Mouse (Mus musculus) liver, embryonic 15.5 days (tissue): ENCODE results near the gene Gm4767. TPM values are rescaled to one million over a fixed set of nuclear protein-coding genes. Genes with fewer than 3 reads are reported as not detected.
"Not testable (repeated sequence)": the region's sequence is repeated elsewhere in the genome, so short reads cannot be mapped to it uniquely, and the experiment has no call there.

ENCODE experiments used
- ATAC-seq: fragments of 200-750 bp; cut with Nextera tagmentation; 2 replicates; pipeline ENCODE4 v1.8.0; 2017; ENCODE audit warnings: moderate number of reproducible peaks, mild to moderate bottlenecking, moderate library complexity; ENCODE audit not compliant: insufficient read depth
- H3K27ac ChIP-seq: fragments of 300-500 bp; sonication (generic); replicated peaks from 2 replicates; pipeline ENCODE4 v1.5.1; 2015; ENCODE audit warnings: mild to moderate bottlenecking, inconsistent platforms
- H3K27me3 ChIP-seq: fragments of 300-500 bp; sonication (generic); 2 replicates; pipeline ENCODE4 v1.6.1; 2015; ENCODE audit warnings: mild to moderate bottlenecking, inconsistent platforms
- H3K36me3 ChIP-seq: fragments of 300-500 bp; sonication (generic); replicated peaks from 2 replicates; pipeline ENCODE4 v1.6.1; 2015; ENCODE audit warnings: moderate library complexity, mild to moderate bottlenecking, inconsistent platforms
- H3K4me1 ChIP-seq: fragments of 300-500 bp; sonication (generic); replicated peaks from 2 replicates; pipeline ENCODE4 v1.6.1; 2015; ENCODE audit warnings: inconsistent platforms
- H3K4me2 ChIP-seq: fragments of 300-500 bp; sonication (generic); 2 replicates; pipeline ENCODE4 v1.6.1; 2015; ENCODE audit warnings: moderate library complexity, mild to moderate bottlenecking, inconsistent platforms
- H3K4me3 ChIP-seq: fragments of 300-500 bp; sonication (generic); replicated peaks from 2 replicates; pipeline ENCODE4 v1.5.1; 2015; ENCODE audit warnings: mild to moderate bottlenecking, inconsistent platforms
- H3K9ac ChIP-seq: fragments of 300-500 bp; sonication (generic); 2 replicates; pipeline ENCODE4 v1.6.1; 2015; ENCODE audit warnings: moderate library complexity, mild to moderate bottlenecking, inconsistent platforms
- H3K9me3 ChIP-seq: fragments of 300-500 bp; sonication (generic); replicated peaks from 2 replicates; pipeline ENCODE4 v1.6.1; 2016; ENCODE audit warnings: inconsistent platforms
- WGBS: fragments of 180-500 bp; shearing (Covaris S2); methylation state at CpG from one replicate; pipeline ENCODE4 v1.1.7; 2015; ENCODE audit warnings: mixed read lengths; ENCODE audit not compliant: insufficient replicate concordance; 5-methylcytosine and 5-hydroxymethylcytosine counted together
- polyA plus RNA-seq: library from polyadenylated mRNA; unstranded; fragments of >200 nt; fragmentation: Nextera tagmentation; extraction: Ambion mirVana; gene quantifications from 2 replicates; pipeline ENCODE4 v1.2.1, GENCODE M21; 2015

Gene Gm4767
- polyA plus RNA-seq: 0.86 TPM in 2 replicates

- H3K27ac ChIP-seq, ATAC-seq, H3K4me1 ChIP-seq, H3K27me3 ChIP-seq, H3K36me3 ChIP-seq, H3K9me3 ChIP-seq, H3K9ac ChIP-seq, H3K4me2 ChIP-seq, H3K4me3 ChIP-seq: not testable (repeated sequence)
- WGBS: 27% methylated on average over 18 of the region's 20 CpGs
Observed at GRCm38 (mm10) chr10:81811899-81812298, at the start of gene Gm4767. Gm4767 (plus strand) TSS chr10:81812186.

GRCm38 (mm10) chr10:81770506-81771403 lies 41.2 kb upstream of the Gm4767 start, which contains the start of gene Gm3055:
Gm3055 (minus strand) TSS chr10:81771161.
- not testable (repeated sequence) for H3K9me3 ChIP-seq, H3K4me2 ChIP-seq, H3K27ac ChIP-seq, H3K4me1 ChIP-seq, H3K27me3 ChIP-seq, H3K4me3 ChIP-seq, H3K9ac ChIP-seq, H3K36me3 ChIP-seq
- no CpG with 5 or more reads among the region's 43 CpGs for WGBS
- peak; percentile 69 for ATAC-seq

GRCm38 (mm10) chr10:81771404-81771777 lies 40.6 kb upstream of the Gm4767 start:
- H3K27me3 ChIP-seq, ATAC-seq, H3K27ac ChIP-seq, H3K9me3 ChIP-seq, H3K4me1 ChIP-seq, H3K36me3 ChIP-seq, H3K4me3 ChIP-seq, H3K4me2 ChIP-seq, H3K9ac ChIP-seq: not testable (repeated sequence)
- no CpG with 5 or more reads among the region's 3 CpGs for WGBS

- H3K9ac ChIP-seq, H3K9me3 ChIP-seq, H3K27me3 ChIP-seq, H3K4me2 ChIP-seq, H3K4me3 ChIP-seq, H3K4me1 ChIP-seq, H3K27ac ChIP-seq, ATAC-seq, H3K36me3 ChIP-seq: not testable (repeated sequence)
- WGBS: no CpG with 5 or more reads among the region's 18 CpGs
Observed at GRCm38 (mm10) chr10:81846219-81846618, 34.2 kb downstream of the Gm4767 start.

GRCm38 (mm10) chr10:81863409-81864407 lies 51.7 kb downstream of the Gm4767 start, which contains the start of gene Gm32687:
Gm32687 (plus strand) TSS chr10:81863934.
- not testable (repeated sequence) for H3K4me2 ChIP-seq, H3K27me3 ChIP-seq, H3K27ac ChIP-seq, H3K36me3 ChIP-seq, H3K4me3 ChIP-seq, H3K4me1 ChIP-seq, H3K9ac ChIP-seq, H3K9me3 ChIP-seq
- ATAC-seq: peak; percentile 99
- WGBS: 30% methylated on average over 5 of the region's 49 CpGs

Other genes starting within 250 kb of the Gm4767 start
- 2.2 and 2.6 TPM in 2 replicates for gene Tle2, start 237.6 kb upstream of the Gm4767 start, polyA plus RNA-seq
- 3.5 TPM in 2 replicates for gene Tle6, start 211.1 kb upstream of the Gm4767 start, polyA plus RNA-seq
- gene BC025920, start 205.9 kb upstream of the Gm4767 start, polyA plus RNA-seq: 0.23 and 0.24 TPM in 2 replicates
- gene Sirt6, start 184.4 kb upstream of the Gm4767 start, polyA plus RNA-seq: 7.7 and 9.1 TPM in 2 replicates
- 1.8 and 2.3 TPM in 2 replicates for gene Ankrd24, start 183.6 kb upstream of the Gm4767 start, polyA plus RNA-seq
- 1.7 TPM in 2 replicates for gene Gm10778, start 163.1 kb upstream of the Gm4767 start, polyA plus RNA-seq
- gene Zfp433, start 107.4 kb upstream of the Gm4767 start, polyA plus RNA-seq: 4.0 and 4.3 TPM in 2 replicates
- gene Gm3055, start 41.0 kb upstream of the Gm4767 start, polyA plus RNA-seq: 0.74 and 0.86 TPM in 2 replicates
- 1.4 and 2.0 TPM in 2 replicates for gene Gm32687, start 51.7 kb downstream of the Gm4767 start, polyA plus RNA-seq
- 0.13 and 0.28 TPM in 2 replicates for gene Zfp781, start 118.3 kb downstream of the Gm4767 start, polyA plus RNA-seq
- gene Zfp873, start 235.9 kb downstream of the Gm4767 start, polyA plus RNA-seq: 1.8 and 2.3 TPM in 2 replicates